Mouse (Mus musculus) lung, postnatal 0 days (tissue): Measurements from ENCODE around the gene Folr2.

Source experiments
- CTCF ChIP-seq: IDR thresholded peaks from 2 replicates; pipeline ENCODE4 v1.5.1; 2016; ENCODE audit warnings: antibody characterized with exemption, mild to moderate bottlenecking
- EP300 ChIP-seq: IDR thresholded peaks from 2 replicates; pipeline ENCODE4 v1.6.1; 2016; ENCODE audit warnings: antibody characterized with exemption, mild to moderate bottlenecking, control low read depth

GRCm38 (mm10) chr7:101821571-101822501, 35.2 kb downstream of the Folr2 start:
- TF ChIP-seq CTCF (no peak), EP300 (no peak)
